Mouse (Mus musculus) embryonic facial prominence, embryonic 10.5 days (tissue): Measurements from ENCODE around the gene Adamts16. TPM values are rescaled to one million over a fixed set of nuclear protein-coding genes. Genes with fewer than 3 reads are reported as not detected.
A peak's percentile ranks its signal among the peaks of the same experiment; 100 is the strongest.

ENCODE experiments used
- DNase-seq: peaks from one replicate; pipeline ENCODE4 v3.0.0-alpha.2; 2017; ENCODE audit warnings: low spot score
- H3K27ac ChIP-seq: fragments of 300-500 bp; sonication (generic); replicated peaks from 2 replicates; pipeline ENCODE4 v1.5.1; 2016; ENCODE audit warnings: mild to moderate bottlenecking
- H3K27me3 ChIP-seq: fragments of 300-500 bp; sonication (generic); replicated peaks from 2 replicates; pipeline ENCODE4 v1.6.1; 2016; ENCODE audit warnings: low read depth, mild to moderate bottlenecking; ENCODE audit not compliant: poor library complexity, severe bottlenecking
- H3K36me3 ChIP-seq: fragments of 300-500 bp; sonication (generic); replicated peaks from 2 replicates; pipeline ENCODE4 v1.6.1; 2016; ENCODE audit warnings: mild to moderate bottlenecking, moderate library complexity
- H3K4me1 ChIP-seq: fragments of 300-500 bp; sonication (generic); 2 replicates; pipeline ENCODE4 v1.6.1; 2016
- H3K4me3 ChIP-seq: fragments of 300-500 bp; sonication (generic); 2 replicates; pipeline ENCODE4 v1.5.1; 2016; ENCODE audit warnings: mild to moderate bottlenecking, moderate library complexity
- H3K9me3 ChIP-seq: fragments of 300-500 bp; sonication (generic); 2 replicates; pipeline ENCODE4 v1.6.1; 2016; ENCODE audit warnings: mild to moderate bottlenecking
- WGBS: fragments of 180-500 bp; shearing (Covaris S2); methylation state at CpG from one replicate; pipeline ENCODE4 v1.1.7; 2016; 5-methylcytosine and 5-hydroxymethylcytosine counted together
- polyA plus RNA-seq: library from polyadenylated mRNA; unstranded; fragments of >200 nt; fragmentation: Nextera tagmentation; extraction: Ambion mirVana; gene quantifications from 2 replicates; pipeline ENCODE4 v1.2.1, GENCODE M21; 2016

Gene Adamts16
- polyA plus RNA-seq, 1 experiment from 2014 or later: 0.36 TPM

GRCm38 (mm10) chr13:70724108-70724622 lies 117.4 kb downstream of the Adamts16 start:
- DNase-seq: no peak
- H3K27me3 ChIP-seq: no peaks in the 10 kb centered on the region
- WGBS: 71% methylated on average over 2 of the region's 2 CpGs
- no peaks in the 10 kb centered on the region for H3K36me3 ChIP-seq
- H3K27ac ChIP-seq: peak overlapping the region; percentile 51; the same call in 1 of the 2 replicates
- no peaks in the 10 kb centered on the region for H3K9me3 ChIP-seq
- no peak overlapping the region for H3K4me3 ChIP-seq
- peaks cover 10% of the 10 kb centered on the region for H3K4me1 ChIP-seq

- Histone ChIP-seq H3K4me3 (no peak overlapping the region), H3K27me3 (no peaks in the 10 kb centered on the region), H3K4me1 (peaks cover 10% of the 10 kb centered on the region), H3K36me3 (no peaks in the 10 kb centered on the region), H3K9me3 (no peaks in the 10 kb centered on the region), H3K27ac (no peak overlapping the region)
- 69% methylated on average over 1 of the region's 1 CpGs for WGBS
- DNase-seq: no peak
Observed at GRCm38 (mm10) chr13:70719994-70720393, 121.6 kb downstream of the Adamts16 start.

- Histone ChIP-seq H3K27me3 (no peaks in the 10 kb centered on the region), H3K27ac (no peak overlapping the region), H3K4me3 (no peak overlapping the region), H3K36me3 (no peaks in the 10 kb centered on the region), H3K9me3 (no peaks in the 10 kb centered on the region), H3K4me1 (no peaks in the 10 kb centered on the region)
- 81% methylated on average over 2 of the region's 2 CpGs for WGBS
- DNase-seq: no peak
Observed at GRCm38 (mm10) chr13:70718814-70719213, 122.8 kb downstream of the Adamts16 start.

GRCm38 (mm10) chr13:70716022-70716421 lies 125.6 kb downstream of the Adamts16 start:
- DNase-seq: no peak
- 73% methylated on average over 5 of the region's 5 CpGs for WGBS
- H3K36me3 ChIP-seq: no peaks in the 10 kb centered on the region
- H3K4me3 ChIP-seq: no peak overlapping the region
- H3K27me3 ChIP-seq: no peaks in the 10 kb centered on the region
- no peaks in the 10 kb centered on the region for H3K4me1 ChIP-seq
- no peaks in the 10 kb centered on the region for H3K9me3 ChIP-seq
- H3K27ac ChIP-seq: no peak overlapping the region

GRCm38 (mm10) chr13:70714081-70714775 lies 127.4 kb downstream of the Adamts16 start:
- 86% methylated on average over 7 of the region's 7 CpGs for WGBS
- H3K4me3 ChIP-seq: no peak overlapping the region
- H3K9me3 ChIP-seq: no peaks in the 10 kb centered on the region
- no peaks in the 10 kb centered on the region for H3K4me1 ChIP-seq
- no peak overlapping the region for H3K27ac ChIP-seq
- no peaks in the 10 kb centered on the region for H3K36me3 ChIP-seq
- DNase-seq: no peak
- no peaks in the 10 kb centered on the region for H3K27me3 ChIP-seq

- H3K27ac ChIP-seq: no peak overlapping the region
- WGBS: 77% methylated on average over 5 of the region's 5 CpGs
- no peak for DNase-seq
- no peaks in the 10 kb centered on the region for H3K9me3 ChIP-seq
- no peaks in the 10 kb centered on the region for H3K36me3 ChIP-seq
- H3K4me3 ChIP-seq: no peak overlapping the region
- no peaks in the 10 kb centered on the region for H3K4me1 ChIP-seq
- H3K27me3 ChIP-seq: no peaks in the 10 kb centered on the region
Observed at GRCm38 (mm10) chr13:70713331-70713730, 128.3 kb downstream of the Adamts16 start.

GRCm38 (mm10) chr13:70707158-70707854 lies 134.3 kb downstream of the Adamts16 start:
- Histone ChIP-seq H3K4me1 (no peaks in the 10 kb centered on the region), H3K27me3 (no peaks in the 10 kb centered on the region), H3K36me3 (no peaks in the 10 kb centered on the region), H3K27ac (no peak overlapping the region), H3K4me3 (no peak overlapping the region), H3K9me3 (no peaks in the 10 kb centered on the region)
- WGBS: 84% methylated on average over 5 of the region's 5 CpGs
- DNase-seq: no peak

GRCm38 (mm10) chr13:70702904-70703303 lies 138.7 kb downstream of the Adamts16 start:
- Histone ChIP-seq H3K27ac (no peak overlapping the region), H3K9me3 (no peaks in the 10 kb centered on the region), H3K36me3 (no peaks in the 10 kb centered on the region), H3K4me3 (no peak overlapping the region), H3K27me3 (no peaks in the 10 kb centered on the region), H3K4me1 (no peaks in the 10 kb centered on the region)
- DNase-seq: no peak
- WGBS: 78% methylated on average over 4 of the region's 4 CpGs

GRCm38 (mm10) chr13:70698812-70699387 lies 142.7 kb downstream of the Adamts16 start:
- no peaks in the 10 kb centered on the region for H3K36me3 ChIP-seq
- no peaks in the 10 kb centered on the region for H3K27me3 ChIP-seq
- H3K4me3 ChIP-seq: no peak overlapping the region
- 84% methylated on average over 4 of the region's 4 CpGs for WGBS
- H3K9me3 ChIP-seq: no peaks in the 10 kb centered on the region
- no peak for DNase-seq
- no peaks in the 10 kb centered on the region for H3K4me1 ChIP-seq
- H3K27ac ChIP-seq: no peak overlapping the region

- WGBS: 65% methylated on average over 2 of the region's 2 CpGs
- H3K27me3 ChIP-seq: no peaks in the 10 kb centered on the region
- peaks cover 15% of the 10 kb centered on the region for H3K4me1 ChIP-seq
- DNase-seq: no peak
- no peaks in the 10 kb centered on the region for H3K9me3 ChIP-seq
- no peak overlapping the region for H3K27ac ChIP-seq
- H3K4me3 ChIP-seq: no peak overlapping the region
- H3K36me3 ChIP-seq: no peaks in the 10 kb centered on the region
Observed at GRCm38 (mm10) chr13:70689452-70689960, 152.1 kb downstream of the Adamts16 start.

GRCm38 (mm10) chr13:70685825-70686224 lies 155.8 kb downstream of the Adamts16 start:
- no peaks in the 10 kb centered on the region for H3K27me3 ChIP-seq
- DNase-seq: no peak
- no peak overlapping the region; the same call in 1 of the 2 replicates for H3K27ac ChIP-seq
- H3K36me3 ChIP-seq: no peaks in the 10 kb centered on the region
- no peaks in the 10 kb centered on the region for H3K9me3 ChIP-seq
- peaks cover 15% of the 10 kb centered on the region for H3K4me1 ChIP-seq
- H3K4me3 ChIP-seq: no peak overlapping the region
- 79% methylated on average over 5 of the region's 5 CpGs for WGBS

GRCm38 (mm10) chr13:70684976-70685609 lies 156.5 kb downstream of the Adamts16 start:
- Histone ChIP-seq H3K27ac (0 out of 2 replicates have a peak overlapping the region, but pooled peaks have one; percentile 0), H3K27me3 (no peaks in the 10 kb centered on the region), H3K36me3 (no peaks in the 10 kb centered on the region), H3K4me1 (peaks cover 15% of the 10 kb centered on the region), H3K4me3 (no peak overlapping the region), H3K9me3 (no peaks in the 10 kb centered on the region)
- 74% methylated on average over 7 of the region's 7 CpGs for WGBS
- DNase-seq: peak; percentile 32
